Mouse (Mus musculus): ENCODE results near the gene Zfp282.

Zfp282 gene

GRCm38 (mm10) chr6:47888812-47889383 lies 11.9 kb downstream of the Zfp282 start:
- in situ Hi-C loops (cut with MboI; ENCODE audit: low sequenced_read_pairs): no loop called here

DNA sequence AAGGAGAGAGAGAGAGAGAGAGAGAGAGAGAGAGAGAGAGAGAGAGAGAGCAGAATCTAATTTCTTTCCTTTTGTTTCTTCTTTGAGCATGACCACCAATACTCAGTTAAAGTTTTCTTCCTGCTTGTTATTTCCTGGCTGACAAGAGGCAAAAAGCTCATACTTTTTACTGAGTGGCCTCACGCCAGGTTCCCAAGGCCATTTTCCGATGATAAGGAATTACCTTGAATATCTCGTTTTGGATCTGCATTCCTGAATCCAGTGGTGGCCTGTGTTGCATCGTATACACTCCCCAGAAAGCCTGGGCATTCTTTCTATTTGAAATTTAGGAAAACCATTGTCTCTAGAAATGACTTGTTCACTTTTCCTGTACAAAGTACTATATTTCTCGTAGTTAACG lies 22.4 kb downstream of the Zfp282 start:
- in situ Hi-C loops (cut with MboI; ENCODE audit: low sequenced_read_pairs): no loop called here

- in situ Hi-C loops (cut with MboI; ENCODE audit: low sequenced_read_pairs): no loop called here
These were observed 26.6 kb downstream of the Zfp282 start for GRCm38 (mm10) chr6:47903587-47903986.

DNA sequence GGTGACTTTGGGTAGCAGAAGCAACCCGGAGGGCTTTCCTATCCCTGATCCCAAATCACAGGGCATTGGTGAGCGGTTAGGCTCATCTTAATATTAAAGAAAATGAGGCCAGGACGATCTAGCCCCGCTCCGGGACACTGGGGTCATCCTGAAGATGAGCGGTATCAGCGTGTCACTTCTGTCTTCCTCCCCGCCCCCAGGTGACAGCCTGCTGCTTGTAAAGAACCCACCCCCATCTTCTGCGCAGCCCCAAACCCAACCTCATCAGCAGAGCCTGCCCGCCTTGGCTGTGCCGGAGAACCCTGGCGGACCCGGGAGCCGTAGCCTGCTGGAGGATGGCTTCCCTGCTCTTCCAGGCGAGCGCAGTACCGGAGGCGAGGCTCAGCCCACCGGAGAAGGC lies 27.4 kb downstream of the Zfp282 start:
- in situ Hi-C loops (cut with MboI; ENCODE audit: low sequenced_read_pairs): no loop called here

DNA sequence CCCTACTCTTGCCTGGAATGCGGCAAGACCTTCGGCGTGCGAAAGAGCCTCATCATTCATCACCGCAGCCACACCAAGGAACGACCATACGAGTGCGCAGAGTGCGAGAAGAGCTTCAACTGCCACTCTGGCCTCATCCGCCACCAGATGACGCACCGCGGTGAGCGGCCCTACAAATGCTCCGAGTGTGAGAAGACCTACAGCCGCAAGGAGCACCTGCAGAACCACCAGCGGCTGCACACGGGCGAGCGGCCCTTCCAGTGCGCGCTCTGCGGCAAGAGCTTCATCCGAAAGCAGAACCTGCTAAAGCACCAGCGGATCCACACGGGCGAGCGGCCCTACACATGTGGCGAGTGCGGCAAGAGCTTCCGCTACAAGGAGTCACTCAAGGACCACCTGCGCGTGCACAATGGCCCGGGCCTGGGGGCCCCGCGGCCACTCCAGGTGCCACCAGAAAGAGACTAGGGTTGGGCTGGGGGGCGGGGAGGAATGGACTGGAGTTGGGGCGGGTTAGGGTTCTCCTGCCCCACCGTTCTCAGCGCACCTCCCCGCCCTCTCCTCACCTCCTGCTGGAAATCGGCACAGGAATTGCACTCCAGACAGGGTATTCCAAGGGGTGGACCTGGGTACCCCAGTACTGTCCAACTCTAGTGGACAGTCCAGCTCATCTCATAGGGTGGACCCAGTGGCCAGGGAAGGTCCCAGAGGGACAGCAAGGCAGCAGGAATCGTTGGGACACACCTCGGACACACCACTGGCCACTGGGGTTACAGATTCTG lies 28.1 kb downstream of the Zfp282 start:
- in situ Hi-C loops (cut with MboI; ENCODE audit: low sequenced_read_pairs): no loop called here

- in situ Hi-C loops (cut with MboI; ENCODE audit: low sequenced_read_pairs): no loop called here
These were observed 29.3 kb downstream of the Zfp282 start for GRCm38 (mm10) chr6:47906326-47906725.

GRCm38 (mm10) chr6:47909007-47909406 lies 32.0 kb downstream of the Zfp282 start:
- in situ Hi-C loops (cut with MboI; ENCODE audit: low sequenced_read_pairs): no loop called here

GRCm38 (mm10) chr6:47911650-47912049 lies 34.6 kb downstream of the Zfp282 start:
- in situ Hi-C loops (cut with MboI; ENCODE audit: low sequenced_read_pairs): no loop called here

DNA sequence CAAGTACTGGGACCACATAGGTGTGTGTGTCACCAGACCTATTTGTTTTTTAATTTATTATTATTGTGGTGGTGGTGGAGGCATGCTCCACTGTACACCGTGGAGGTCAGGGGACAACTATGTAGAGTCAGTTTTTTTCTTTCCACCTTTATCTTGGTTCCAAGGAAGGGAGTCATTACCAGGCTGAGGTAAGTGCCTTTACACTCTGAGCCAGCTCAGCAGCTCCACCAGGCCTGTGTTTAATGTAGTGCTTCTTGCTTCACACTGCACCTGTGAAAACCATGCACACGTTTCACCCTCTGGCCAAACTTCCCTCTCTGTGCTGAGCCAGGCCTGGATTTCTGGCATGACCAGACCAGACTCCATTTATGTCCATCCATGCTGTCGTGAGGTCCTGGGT lies 36.0 kb downstream of the Zfp282 start:
- in situ Hi-C loops (cut with MboI; ENCODE audit: low sequenced_read_pairs): no loop called here

GRCm38 (mm10) chr6:47917051-47917450 lies 40.0 kb downstream of the Zfp282 start:
- in situ Hi-C loops (cut with MboI; ENCODE audit: low sequenced_read_pairs): no loop called here

DNA sequence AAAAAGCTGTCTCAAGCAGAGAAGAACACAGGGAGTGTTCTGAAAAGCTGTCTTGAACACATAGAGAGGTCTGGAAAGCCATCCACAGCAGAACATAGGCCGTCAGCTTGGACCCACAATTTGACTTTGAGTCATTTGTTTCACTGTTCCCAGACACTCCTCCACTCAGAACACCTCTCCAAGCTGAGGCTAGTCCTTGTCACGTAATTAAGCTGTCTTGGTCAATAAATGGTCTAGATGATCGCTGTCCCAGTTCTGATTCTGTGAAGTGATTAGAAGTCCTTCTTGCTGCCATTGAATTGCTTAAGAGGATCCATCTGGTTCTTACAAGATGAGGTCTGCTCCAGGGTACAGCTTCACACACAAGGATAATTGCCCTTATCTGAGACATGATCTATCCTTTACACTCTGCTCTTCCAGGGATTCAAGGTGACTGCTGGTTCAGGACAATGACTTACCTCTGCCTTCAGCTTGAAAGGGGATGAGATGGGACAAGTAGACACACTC lies 41.8 kb downstream of the Zfp282 start:
- in situ Hi-C loops (cut with MboI; ENCODE audit: low sequenced_read_pairs): no loop called here

GRCm38 (mm10) chr6:47919646-47920446 lies 42.8 kb downstream of the Zfp282 start:
- in situ Hi-C loops (cut with MboI; ENCODE audit: low sequenced_read_pairs): no loop called here

- in situ Hi-C loops (cut with MboI; ENCODE audit: low sequenced_read_pairs): no loop called here
These were observed 43.7 kb downstream of the Zfp282 start, which contains the start of gene Zfp212 for GRCm38 (mm10) chr6:47920447-47921340. TSS of gene Zfp212 (plus strand) at chr6:47920476.

- in situ Hi-C loops (cut with MboI; ENCODE audit: low sequenced_read_pairs): no loop called here
These were observed 65.5 kb downstream of the Zfp282 start for GRCm38 (mm10) chr6:47942461-47942860.

- in situ Hi-C loops (cut with MboI; ENCODE audit: low sequenced_read_pairs): no loop called here
These were observed 66.2 kb downstream of the Zfp282 start for GRCm38 (mm10) chr6:47943021-47943691.

DNA sequence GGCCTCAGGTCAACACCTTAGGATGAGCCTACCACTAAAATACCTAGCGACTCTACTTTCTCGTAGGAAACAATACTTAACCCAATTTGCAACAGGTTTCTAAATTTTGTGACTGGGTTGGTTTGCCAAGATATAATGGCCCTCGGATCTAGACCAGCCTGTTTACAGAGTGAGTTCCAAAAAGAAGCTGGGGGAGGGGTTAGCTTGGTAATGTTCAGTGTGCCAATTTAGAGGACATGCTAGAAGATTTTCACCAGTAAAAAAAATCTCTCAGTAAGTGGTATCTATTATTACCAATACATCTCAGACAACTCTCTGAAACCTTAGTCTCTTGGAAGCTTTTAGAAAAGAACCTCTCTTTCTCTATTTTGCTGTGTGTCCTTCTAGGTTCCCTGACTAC lies 66.7 kb downstream of the Zfp282 start:
- in situ Hi-C loops (cut with MboI; ENCODE audit: low sequenced_read_pairs): no loop called here

DNA sequence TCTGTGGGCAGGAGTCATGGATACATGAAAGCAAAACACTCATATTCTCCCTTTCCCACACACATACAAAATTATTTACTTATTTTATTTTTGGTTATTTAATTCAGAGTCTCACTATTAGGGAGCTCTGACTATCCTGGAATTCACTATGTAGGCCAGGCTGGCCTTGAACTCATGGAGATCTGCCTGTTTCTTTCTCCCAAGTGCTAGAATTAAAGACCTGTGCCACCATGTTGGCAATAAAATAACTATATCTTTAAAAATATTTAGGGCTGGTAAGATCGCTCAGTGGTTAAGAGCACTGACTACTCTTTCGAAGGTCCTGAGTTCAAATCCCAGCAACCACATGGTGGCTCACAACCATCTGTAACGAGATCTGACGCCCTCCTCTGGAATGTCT lies 70.4 kb downstream of the Zfp282 start:
- in situ Hi-C loops (cut with MboI; ENCODE audit: low sequenced_read_pairs): no loop called here

DNA sequence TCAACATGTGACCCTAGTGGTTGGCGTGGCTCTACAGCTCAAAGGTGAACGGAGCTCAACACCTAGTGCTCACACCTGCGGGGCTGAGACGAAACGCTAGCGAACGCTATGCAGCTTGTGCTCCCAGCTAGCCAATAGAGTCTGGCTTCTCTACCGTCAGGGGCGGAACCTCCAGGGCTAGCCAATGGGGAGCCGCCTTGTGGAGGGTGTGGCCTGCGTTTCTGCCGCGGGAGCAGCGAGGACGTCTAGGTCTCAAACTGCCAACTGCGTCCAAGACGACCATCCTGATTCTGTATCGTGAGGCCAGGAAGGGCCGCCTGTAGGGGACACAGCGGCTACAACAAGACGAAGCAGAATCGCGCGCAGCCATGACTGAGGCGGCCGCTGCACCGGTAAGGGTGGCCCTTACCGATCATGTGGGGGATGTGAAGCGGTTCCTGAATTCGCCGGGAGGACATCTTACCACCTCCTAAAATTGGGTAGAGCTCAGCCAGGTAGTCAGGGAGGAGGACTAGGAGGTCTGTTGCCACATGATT lies 76.3 kb downstream of the Zfp282 start, which contains the start of gene Zfp956:
TSS of gene Zfp956 (plus strand) at position 200 of the 536 bp plus-strand sequence.
- in situ Hi-C loops (cut with MboI; ENCODE audit: low sequenced_read_pairs): no loop called here

GRCm38 (mm10) chr6:47954425-47954824 lies 77.4 kb downstream of the Zfp282 start:
- in situ Hi-C loops (cut with MboI; ENCODE audit: low sequenced_read_pairs): no loop called here

DNA sequence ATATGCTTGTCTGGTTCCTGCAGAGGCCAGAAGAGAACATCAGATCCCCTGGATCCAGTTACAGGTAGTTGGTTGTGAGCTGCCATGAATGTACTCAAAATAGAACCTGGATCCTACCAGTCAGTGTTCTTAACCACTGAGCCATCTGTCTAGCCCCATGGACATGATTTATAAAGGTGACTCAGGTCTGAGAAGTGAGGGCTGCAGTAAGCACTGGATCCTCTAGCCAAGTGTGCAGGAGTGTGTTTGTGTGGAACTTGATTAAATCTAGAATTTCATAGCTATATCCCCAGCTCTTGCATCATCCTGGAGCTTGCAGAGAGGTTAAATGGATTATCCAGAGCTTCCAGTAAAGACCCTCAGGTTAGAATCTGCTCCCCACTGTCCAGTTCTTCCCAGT lies 80.8 kb downstream of the Zfp282 start:
- in situ Hi-C loops (cut with MboI; ENCODE audit: low sequenced_read_pairs): no loop called here
